Mouse (Mus musculus) ES-E14 (cell line): Measurements from ENCODE around the gene Tmem184b. TPM values are rescaled to one million over a fixed set of nuclear protein-coding genes. Genes with fewer than 3 reads are reported as not detected.

ENCODE experiments used
- DNase-seq: peaks from one replicate; pipeline ENCODE4 v3.0.0-alpha.2; 2013; ENCODE audit warnings: low read depth, low spot score
- H3K27ac ChIP-seq: 2 replicates; pipeline ENCODE4 v1.5.1; 2012; ENCODE audit warnings: low read depth, mild to moderate bottlenecking, low read length, moderate library complexity, mixed read lengths; ENCODE audit not compliant: poor library complexity, insufficient read depth, severe bottlenecking
- H3K36me3 ChIP-seq: 2 replicates; pipeline ENCODE4 v1.6.1; 2012; ENCODE audit warnings: mild to moderate bottlenecking, low read length, moderate library complexity, mixed read lengths; ENCODE audit not compliant: control insufficient read depth, poor library complexity, insufficient read depth, severe bottlenecking
- H3K4me1 ChIP-seq, 2 experiments: fragments of 150-350 bp in 1 of 2; sonication (generic) in 1 of 2; 2 replicates each; pipeline ENCODE4 v1.6.1; 2012; ENCODE audit warnings: low read length in 2 of 2, mild to moderate bottlenecking in 1 of 2, mixed read lengths in 1 of 2; ENCODE audit not compliant: control insufficient read depth in 2 of 2, insufficient read depth in 2 of 2, poor library complexity in 1 of 2
- H3K4me3 ChIP-seq, 2 experiments: fragments of 150-350 bp in 1 of 2; sonication (generic) in 1 of 2; 2 replicates each; pipeline ENCODE4 v1.5.1; 2012; ENCODE audit warnings: low read length in 2 of 2, low read depth in 1 of 2, mild to moderate bottlenecking in 1 of 2, mixed read lengths in 1 of 2; ENCODE audit not compliant: insufficient read depth in 1 of 2, poor library complexity in 1 of 2, severe bottlenecking in 1 of 2
- H3K9ac ChIP-seq: 2 replicates; pipeline ENCODE4 v1.6.1; 2012; ENCODE audit warnings: low read depth, mild to moderate bottlenecking, low read length, mixed read lengths; ENCODE audit not compliant: poor library complexity, insufficient read depth, severe bottlenecking
- H3K9me3 ChIP-seq: fragments of 150-350 bp; sonication (generic); 2 replicates; pipeline ENCODE4 v1.6.1; 2012; ENCODE audit warnings: low read depth, mild to moderate bottlenecking, low read length; ENCODE audit not compliant: control insufficient read depth, insufficient read depth
- CHD2 ChIP-seq: IDR thresholded peaks from 2 replicates; pipeline ENCODE4 v1.6.1; 2014; ENCODE audit warnings: mild to moderate bottlenecking, low read depth, low read length, inconsistent platforms
- HCFC1 ChIP-seq: IDR thresholded peaks from 2 replicates; pipeline ENCODE4 v1.6.1; 2012; ENCODE audit warnings: low read length, inconsistent platforms, borderline replicate concordance; ENCODE audit not compliant: insufficient read depth
- MAFK ChIP-seq: IDR thresholded peaks from 2 replicates; pipeline ENCODE4 v1.6.1; 2014; ENCODE audit warnings: mild to moderate bottlenecking, low read depth, low read length, inconsistent platforms; ENCODE audit not compliant: insufficient read depth
- ZC3H11A ChIP-seq: IDR thresholded peaks from 2 replicates; pipeline ENCODE4 v1.6.1; 2012; ENCODE audit warnings: low read depth, mild to moderate bottlenecking, inconsistent platforms, low read length, borderline replicate concordance
- ZNF384 ChIP-seq: IDR thresholded peaks from 2 replicates; pipeline ENCODE4 v1.6.1; 2012; ENCODE audit warnings: low read depth, low read length, inconsistent platforms
- in situ Hi-C, 2 experiments: fragments of 600-800 bp; cut with MboI; formaldehyde crosslinking; loops; one replicate each; pipeline ENCODE4 v1.15.1; 2025; ENCODE audit warnings: low sequenced_read_pairs in 2 of 2, inconsistent platforms in 1 of 2; ENCODE audit not compliant: unreplicated experiment in 2 of 2
- total RNA-seq: library from RNA; depleted of rRNA; stranded (reverse); fragments of 300-350 nt; gene quantifications from 2 replicates; pipeline ENCODE4 v1.2.3, GENCODE M21; 2012

Tmem184b gene
- total RNA-seq, 1 experiment = 40.6 TPM

DNA sequence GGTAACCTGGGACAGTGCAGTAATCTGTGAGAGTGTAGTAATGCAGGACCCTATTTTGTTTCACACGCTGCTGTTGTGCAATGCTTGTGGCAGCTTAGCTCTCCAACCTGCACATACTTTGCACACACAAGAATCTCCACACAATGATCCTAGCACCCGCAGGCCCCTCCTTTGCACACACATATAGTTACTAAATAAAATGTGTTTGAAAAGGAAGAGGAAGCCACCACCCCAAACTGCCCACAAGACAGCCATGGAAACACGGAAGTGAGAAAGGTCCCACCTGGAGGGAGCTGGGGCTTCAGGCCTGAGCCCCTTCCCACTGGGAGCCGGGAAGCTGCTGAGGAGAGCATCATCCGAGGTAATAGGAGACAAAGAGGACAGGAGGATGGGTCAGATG lies 64.4 kb downstream of the Tmem184b start:
- Histone ChIP-seq H3K9me3 (no peaks in the 10 kb centered on the region), H3K4me3 (no peak overlapping the region), H3K4me1 (peaks cover 4 to 15% of the 10 kb centered on the region in 2 experiments), H3K36me3 (no peaks in the 10 kb centered on the region), H3K27ac (no peak overlapping the region), H3K9ac (no peak overlapping the region)
- DNase-seq = no peak
- in situ Hi-C loops = no loop called here
- no peak for TF ChIP-seq HCFC1
- TF ChIP-seq MAFK = no peak
- no peak for TF ChIP-seq ZC3H11A

DNA sequence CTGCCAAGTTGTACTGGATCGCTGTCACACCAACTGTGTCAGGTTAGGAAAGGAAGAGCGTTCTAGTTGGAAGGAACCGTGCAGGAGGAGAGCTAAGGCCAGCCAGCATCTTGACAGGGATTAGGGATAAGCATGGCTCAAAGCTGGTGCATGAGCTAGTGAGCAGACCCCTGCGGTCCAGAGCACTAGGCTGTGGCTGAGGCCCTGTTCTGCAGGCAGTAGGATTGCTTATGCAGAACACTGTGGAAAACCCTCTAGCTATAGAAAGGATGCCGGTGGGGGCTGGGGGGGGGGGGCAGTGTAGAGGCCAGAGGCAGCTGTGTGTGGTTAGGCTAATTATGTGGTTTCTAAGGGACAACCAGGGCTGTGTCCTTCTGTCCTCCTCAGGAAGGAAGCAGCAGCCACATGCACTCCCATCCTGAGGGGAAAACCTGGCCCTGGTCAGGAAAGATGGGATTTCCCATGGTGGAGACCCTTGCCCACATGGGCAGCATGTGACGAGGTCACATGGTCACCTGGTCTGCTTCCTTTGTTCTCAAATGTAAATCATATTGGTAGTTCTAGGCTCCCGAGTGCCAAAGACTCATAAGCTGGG lies 68.2 kb downstream of the Tmem184b start:
- no peaks in the 10 kb centered on the region for H3K36me3 ChIP-seq
- no peak for TF ChIP-seq MAFK
- TF ChIP-seq HCFC1 = no peak
- no peak for TF ChIP-seq ZC3H11A
- 0 out of 2 replicates have a peak, but pooled peaks have one; percentile 18 for TF ChIP-seq CHD2
- peaks cover 4 to 24% of the 10 kb centered on the region in 2 experiments for H3K4me1 ChIP-seq
- in situ Hi-C loops = no loop called here
- H3K9ac ChIP-seq = peak overlapping the region; percentile 13; the same call in 1 of the 2 replicates
- DNase-seq = no peak
- no peak overlapping the region for H3K4me3 ChIP-seq
- peak overlapping the region; percentile 37 for H3K27ac ChIP-seq
- H3K9me3 ChIP-seq = no peaks in the 10 kb centered on the region

DNA sequence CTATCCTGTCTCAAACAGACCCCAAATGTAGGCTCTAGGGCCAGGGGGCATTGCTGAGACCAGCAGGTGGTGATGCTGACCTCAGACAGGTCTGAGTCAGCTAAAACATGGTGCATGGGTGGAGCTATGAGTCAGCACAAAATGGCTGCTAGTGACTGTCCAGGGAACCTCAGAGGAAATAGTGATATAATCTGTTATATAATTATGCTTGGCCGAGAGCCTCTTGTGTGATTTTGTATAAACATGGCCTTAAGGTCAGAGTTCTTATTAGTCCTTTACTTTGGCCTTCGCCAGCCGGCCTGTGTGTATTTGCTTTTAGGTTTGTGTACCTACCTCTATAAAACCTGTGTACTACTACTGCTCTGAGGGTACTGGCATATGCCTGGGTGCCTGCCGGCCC lies 70.0 kb downstream of the Tmem184b start:
- Histone ChIP-seq H3K36me3 (no peaks in the 10 kb centered on the region), H3K9me3 (no peaks in the 10 kb centered on the region), H3K27ac (no peak overlapping the region), H3K4me1 (peaks cover 4 to 24% of the 10 kb centered on the region in 2 experiments), H3K9ac (no peak overlapping the region), H3K4me3 (no peak overlapping the region)
- DNase-seq = no peak
- in situ Hi-C loops = no loop called here
- no peak for TF ChIP-seq CHD2
- TF ChIP-seq MAFK = peak; percentile 97

DNA sequence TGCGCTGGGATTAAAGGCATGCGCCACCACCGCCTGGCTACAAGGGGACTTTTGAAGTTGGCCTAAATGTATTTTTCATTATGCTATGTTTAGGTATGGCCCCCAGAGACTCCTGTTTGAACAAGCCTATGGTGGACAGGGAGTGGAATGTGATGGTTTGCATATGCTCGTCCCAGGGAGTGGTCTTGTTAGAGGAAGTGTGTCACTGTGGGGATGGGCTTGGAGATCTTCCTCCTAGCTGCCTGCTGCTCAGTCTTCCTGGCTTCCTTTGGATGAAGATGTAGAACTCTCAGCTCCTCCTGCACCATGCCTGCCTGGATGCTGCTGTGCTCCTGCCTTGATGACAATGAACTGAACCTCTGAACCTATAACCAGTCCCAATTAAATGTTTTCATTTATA lies 72.8 kb downstream of the Tmem184b start:
- H3K9me3 ChIP-seq = no peaks in the 10 kb centered on the region
- no peak overlapping the region for H3K4me3 ChIP-seq
- no peaks in the 10 kb centered on the region; the same call in 1 of the 2 replicates for H3K36me3 ChIP-seq
- H3K4me1 ChIP-seq = peaks cover 4 to 28% of the 10 kb centered on the region in 2 experiments; a peak in 3 of 4 replicates
- no peak overlapping the region for H3K27ac ChIP-seq
- H3K9ac ChIP-seq = no peak overlapping the region
- in situ Hi-C loops = no loop called here
- TF ChIP-seq MAFK (no peak), ZC3H11A (no peak), HCFC1 (no peak), ZNF384 (no peak), CHD2 (no peak)
- DNase-seq = no peak

DNA sequence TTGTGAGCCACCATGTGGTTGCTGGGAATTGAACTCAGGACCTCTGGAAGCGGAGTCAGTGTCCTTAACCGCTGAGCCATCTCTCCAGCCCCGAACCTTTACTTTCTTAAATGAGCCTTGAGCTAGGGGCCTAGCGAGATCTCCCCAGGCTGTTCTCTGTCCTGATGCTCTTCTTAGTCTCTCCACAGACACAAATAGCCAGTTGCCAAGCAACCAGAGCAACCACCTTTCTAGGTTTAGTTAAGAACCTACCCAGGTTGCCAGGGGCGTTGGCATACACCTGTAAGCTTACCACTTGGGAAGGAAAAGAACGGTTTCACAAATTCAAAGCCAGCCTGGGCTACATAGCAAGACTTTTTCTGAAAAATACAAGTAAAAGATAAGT lies 73.4 kb downstream of the Tmem184b start:
- no peak overlapping the region for H3K27ac ChIP-seq
- in situ Hi-C loops = no loop called here
- no peaks in the 10 kb centered on the region; the same call in 1 of the 2 replicates for H3K36me3 ChIP-seq

More for the DNA sequence above, 73.4 kb downstream of the Tmem184b start:
- TF ChIP-seq ZC3H11A = no peak
- DNase-seq = no peak
- Histone ChIP-seq H3K4me1 (peaks cover 3 to 23% of the 10 kb centered on the region in 2 experiments; a peak in 3 of 4 replicates), H3K9me3 (no peaks in the 10 kb centered on the region), H3K4me3 (no peak overlapping the region), H3K9ac (no peak overlapping the region)
